Mouse (Mus musculus): ENCODE results near the gene Khdc4. TPM values are rescaled to one million over a fixed set of nuclear protein-coding genes. Genes with fewer than 3 reads are reported as not detected.

Khdc4 gene
- polyA plus RNA-seq (2012; rRNA removed): 46.7 and 51.4 TPM in 2 replicates

- WGBS: under 1% methylated on average over 47 of the region's 47 CpGs
- Histone ChIP-seq H3K4me3 (replicated peaks; ENCODE audit: extremely low read depth, low read depth, low read length) (peak within 1 kb of the TSS; percentile 85), H3K4me1 (ENCODE audit: control insufficient read depth, insufficient read depth, low read length) (peaks cover 7% of the 10 kb centered on the region)
- peak; percentile 96 for DNase-seq
- TF ChIP-seq CTCF (IDR thresholded peaks at IDR 0.05; ENCODE audit: insufficient read depth, low read length): no peak
- TF ChIP-seq POLR2A (IDR thresholded peaks at IDR 0.05; ENCODE audit: borderline replicate concordance, extremely low read depth, low read depth, low read length): peak; percentile 87
These were observed at the start of gene Khdc4 for GRCm38 (mm10) chr3:88684980-88685941. Gene Khdc4 (plus strand): TSS chr3:88685803.

DNA sequence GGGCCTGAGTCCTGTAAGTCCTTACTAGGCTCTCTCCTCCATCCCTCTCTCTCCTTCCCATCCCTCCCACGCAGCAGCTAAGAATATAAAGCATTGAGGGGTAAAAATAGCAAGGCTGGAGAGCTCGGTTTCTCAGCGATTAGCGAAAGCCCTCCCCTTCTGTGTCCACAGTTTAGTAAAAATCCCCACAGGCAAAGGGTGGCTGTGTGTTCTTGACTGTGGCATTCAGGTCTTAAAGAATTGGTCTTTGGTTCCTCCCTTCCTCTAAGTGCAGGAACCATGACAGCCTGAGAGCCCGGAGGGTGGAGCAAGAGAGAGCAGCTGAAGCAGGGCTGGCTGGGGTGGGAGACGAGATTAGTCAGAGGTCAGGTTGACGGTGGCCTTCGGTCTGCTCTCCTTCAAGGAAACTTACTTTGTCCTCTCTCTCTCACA lies 49.0 kb upstream of the Khdc4 start:
- Histone ChIP-seq H3K4me3 (replicated peaks; ENCODE audit: extremely low read depth, low read depth, low read length) (no peak overlapping the region), H3K4me1 (ENCODE audit: control insufficient read depth, insufficient read depth, low read length) (peaks cover 5% of the 10 kb centered on the region)
- TF ChIP-seq CTCF (IDR thresholded peaks at IDR 0.05; ENCODE audit: insufficient read depth, low read length) (no peak), POLR2A (IDR thresholded peaks at IDR 0.05; ENCODE audit: borderline replicate concordance, extremely low read depth, low read depth, low read length) (no peak)
- DNase-seq: no peak
- WGBS: 89% methylated on average over 8 of the region's 8 CpGs

DNA sequence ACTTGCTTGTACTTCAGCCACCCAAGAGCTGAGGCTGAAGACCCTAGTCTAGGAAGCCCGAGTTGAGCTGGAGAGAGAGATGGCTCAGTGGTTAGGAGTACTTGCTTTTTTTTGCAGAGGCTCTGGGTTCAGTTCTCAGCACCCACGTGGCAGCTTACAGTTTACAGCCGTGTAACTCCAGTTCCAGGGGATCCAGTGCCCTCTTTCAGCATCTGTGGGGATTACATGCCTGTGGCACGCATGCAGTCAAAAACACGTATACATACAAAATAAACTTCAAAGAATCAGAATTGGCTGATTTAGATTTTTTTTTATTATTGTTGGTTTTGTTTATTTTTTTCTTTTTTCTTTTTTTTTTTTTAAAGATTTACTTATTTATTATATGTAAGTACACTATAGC lies 48.5 kb upstream of the Khdc4 start:
- no peak for DNase-seq
- 95% methylated on average over 5 of the region's 5 CpGs for WGBS
- H3K4me3 ChIP-seq (replicated peaks; ENCODE audit: extremely low read depth, low read depth, low read length): no peak overlapping the region
- no peak for TF ChIP-seq POLR2A (IDR thresholded peaks at IDR 0.05; ENCODE audit: borderline replicate concordance, extremely low read depth, low read depth, low read length)
- TF ChIP-seq CTCF (IDR thresholded peaks at IDR 0.05; ENCODE audit: insufficient read depth, low read length): 0 out of 2 replicates have a peak, but pooled peaks have one; percentile 4
- H3K4me1 ChIP-seq (ENCODE audit: control insufficient read depth, insufficient read depth, low read length): no peaks in the 10 kb centered on the region

DNA sequence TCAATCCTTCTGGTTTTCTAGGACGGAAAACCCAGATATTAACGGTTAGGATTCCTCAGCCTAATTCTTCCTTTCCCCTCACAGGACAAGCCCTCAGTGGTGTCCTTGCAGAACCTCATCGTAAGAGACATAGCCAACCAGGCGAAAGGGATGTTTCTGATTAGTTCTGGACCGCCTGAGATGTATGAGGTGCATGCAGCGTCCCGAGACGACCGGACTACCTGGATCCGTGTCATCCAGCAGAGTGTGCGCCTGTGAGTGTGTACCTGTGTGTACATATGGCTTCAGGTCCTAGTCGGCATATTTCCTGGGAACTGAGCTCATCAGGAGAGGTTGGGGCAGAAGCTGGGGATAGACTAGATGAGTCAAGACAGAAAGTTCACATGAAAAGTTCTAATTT lies 46.4 kb upstream of the Khdc4 start:
- Histone ChIP-seq H3K4me1 (ENCODE audit: control insufficient read depth, insufficient read depth, low read length) (no peaks in the 10 kb centered on the region), H3K4me3 (replicated peaks; ENCODE audit: extremely low read depth, low read depth, low read length) (no peak overlapping the region)
- TF ChIP-seq CTCF (IDR thresholded peaks at IDR 0.05; ENCODE audit: insufficient read depth, low read length) (no peak), POLR2A (IDR thresholded peaks at IDR 0.05; ENCODE audit: borderline replicate concordance, extremely low read depth, low read depth, low read length) (no peak)
- 93% methylated on average over 12 of the region's 12 CpGs for WGBS
- no peak for DNase-seq

- no peak for DNase-seq
- 50% methylated on average over 1 of the region's 1 CpGs for WGBS
These were observed 44.9 kb upstream of the Khdc4 start for GRCm38 (mm10) chr3:88640676-88641075.

GRCm38 (mm10) chr3:88643078-88643477 lies 42.5 kb upstream of the Khdc4 start:
- WGBS: 79% methylated on average over 5 of the region's 5 CpGs
- H3K4me3 ChIP-seq (replicated peaks; ENCODE audit: extremely low read depth, low read depth, low read length): no peak overlapping the region
- TF ChIP-seq CTCF (IDR thresholded peaks at IDR 0.05; ENCODE audit: insufficient read depth, low read length) (no peak), POLR2A (IDR thresholded peaks at IDR 0.05; ENCODE audit: borderline replicate concordance, extremely low read depth, low read depth, low read length) (no peak)
- H3K4me1 ChIP-seq (ENCODE audit: control insufficient read depth, insufficient read depth, low read length): no peaks in the 10 kb centered on the region
- DNase-seq: no peak

More at GRCm38 (mm10) chr3:88640676-88641075, 44.9 kb upstream of the Khdc4 start:
- peak; percentile 52 for TF ChIP-seq CTCF (IDR thresholded peaks at IDR 0.05; ENCODE audit: insufficient read depth, low read length)
- no peak for TF ChIP-seq POLR2A (IDR thresholded peaks at IDR 0.05; ENCODE audit: borderline replicate concordance, extremely low read depth, low read depth, low read length)
- H3K4me1 ChIP-seq (ENCODE audit: control insufficient read depth, insufficient read depth, low read length): no peaks in the 10 kb centered on the region
- no peak overlapping the region for H3K4me3 ChIP-seq (replicated peaks; ENCODE audit: extremely low read depth, low read depth, low read length)

DNA sequence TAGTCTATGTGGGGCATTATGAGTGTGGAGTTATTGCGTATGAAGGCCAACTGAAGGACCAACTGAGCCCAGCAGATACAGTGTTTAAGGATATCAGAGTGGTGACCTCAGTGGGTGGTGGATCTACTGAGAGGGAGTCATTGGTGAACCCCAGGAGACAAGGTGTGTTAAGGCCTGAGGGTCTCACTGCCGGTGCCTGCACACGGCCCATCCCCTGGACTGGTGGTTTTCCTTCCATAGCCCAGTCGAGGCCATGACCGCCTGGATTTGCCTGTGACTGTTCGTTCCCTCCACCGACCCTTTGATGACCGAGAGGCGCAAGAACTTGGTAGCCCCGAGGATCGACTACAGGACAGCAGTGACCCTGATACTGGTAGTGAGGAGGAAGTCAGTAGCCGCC lies 39.7 kb upstream of the Khdc4 start:
- Histone ChIP-seq H3K4me3 (replicated peaks; ENCODE audit: extremely low read depth, low read depth, low read length) (no peak overlapping the region), H3K4me1 (ENCODE audit: control insufficient read depth, insufficient read depth, low read length) (no peaks in the 10 kb centered on the region)
- DNase-seq: no peak
- 87% methylated on average over 12 of the region's 12 CpGs for WGBS
- TF ChIP-seq POLR2A (IDR thresholded peaks at IDR 0.05; ENCODE audit: borderline replicate concordance, extremely low read depth, low read depth, low read length) (no peak), CTCF (IDR thresholded peaks at IDR 0.05; ENCODE audit: insufficient read depth, low read length) (no peak)

GRCm38 (mm10) chr3:88646426-88646995 lies 39.1 kb upstream of the Khdc4 start:
- H3K4me3 ChIP-seq (replicated peaks; ENCODE audit: extremely low read depth, low read depth, low read length): no peak overlapping the region
- H3K4me1 ChIP-seq (ENCODE audit: control insufficient read depth, insufficient read depth, low read length): no peaks in the 10 kb centered on the region
- DNase-seq: no peak
- TF ChIP-seq CTCF (IDR thresholded peaks at IDR 0.05; ENCODE audit: insufficient read depth, low read length): no peak
- TF ChIP-seq POLR2A (IDR thresholded peaks at IDR 0.05; ENCODE audit: borderline replicate concordance, extremely low read depth, low read depth, low read length): no peak
- 63% methylated on average over 6 of the region's 6 CpGs for WGBS

GRCm38 (mm10) chr3:88647076-88647475 lies 38.5 kb upstream of the Khdc4 start:
- no peak for TF ChIP-seq CTCF (IDR thresholded peaks at IDR 0.05; ENCODE audit: insufficient read depth, low read length)
- no peak for TF ChIP-seq POLR2A (IDR thresholded peaks at IDR 0.05; ENCODE audit: borderline replicate concordance, extremely low read depth, low read depth, low read length)
- 70% methylated on average over 3 of the region's 3 CpGs for WGBS
- Histone ChIP-seq H3K4me1 (ENCODE audit: control insufficient read depth, insufficient read depth, low read length) (no peaks in the 10 kb centered on the region), H3K4me3 (replicated peaks; ENCODE audit: extremely low read depth, low read depth, low read length) (no peak overlapping the region)
- DNase-seq: no peak
